Mouse (Mus musculus) lung, adult 2 months (tissue): ENCODE results near the gene Pi4kb. TPM values are rescaled to one million over a fixed set of nuclear protein-coding genes. Genes with fewer than 3 reads are reported as not detected.
"Not testable (repeated sequence)": the region's sequence is repeated elsewhere in the genome, so short reads cannot be mapped to it uniquely, and the experiment has no call there.

Source experiments
- DNase-seq: peaks from one replicate; pipeline ENCODE4 v3.0.0; 2022
- H3K4me1 ChIP-seq: fragments of 200-500 bp; 2 replicates; pipeline ENCODE4 v1.6.1; 2011; ENCODE audit warnings: low read length; ENCODE audit not compliant: control insufficient read depth, insufficient read depth
- H3K4me3 ChIP-seq: fragments of 200-500 bp; replicated peaks from 2 replicates; pipeline ENCODE3; 2011; ENCODE audit warnings: low read depth, mild to moderate bottlenecking, control low read depth, low read length; ENCODE audit errors: extremely low read depth
- CTCF ChIP-seq: fragments of 200-500 bp; IDR thresholded peaks from 2 replicates; pipeline ENCODE4 v1.5.1; 2011; ENCODE audit warnings: mild to moderate bottlenecking, low read length, control low read depth; ENCODE audit not compliant: insufficient read depth
- POLR2A ChIP-seq: fragments of 200-500 bp; IDR thresholded peaks from 2 replicates; pipeline ENCODE4 v1.6.1; 2011; ENCODE audit warnings: low read depth, mild to moderate bottlenecking, control low read depth, low read length, borderline replicate concordance; ENCODE audit errors: extremely low read depth
- WGBS: fragments of 180-500 bp; shearing (Covaris S2); methylation state at CpG from one replicate; pipeline ENCODE4 v1.1.7; 2018; 5-methylcytosine and 5-hydroxymethylcytosine counted together
- polyA plus RNA-seq: library from polyadenylated mRNA; depleted of rRNA; stranded (reverse); fragments of >200 nt; gene quantifications from 2 replicates; pipeline ENCODE4 v1.2.3, GENCODE M21; 2012

The Pi4kb gene
- polyA plus RNA-seq, 1 experiment, result 38.1 TPM

DNA sequence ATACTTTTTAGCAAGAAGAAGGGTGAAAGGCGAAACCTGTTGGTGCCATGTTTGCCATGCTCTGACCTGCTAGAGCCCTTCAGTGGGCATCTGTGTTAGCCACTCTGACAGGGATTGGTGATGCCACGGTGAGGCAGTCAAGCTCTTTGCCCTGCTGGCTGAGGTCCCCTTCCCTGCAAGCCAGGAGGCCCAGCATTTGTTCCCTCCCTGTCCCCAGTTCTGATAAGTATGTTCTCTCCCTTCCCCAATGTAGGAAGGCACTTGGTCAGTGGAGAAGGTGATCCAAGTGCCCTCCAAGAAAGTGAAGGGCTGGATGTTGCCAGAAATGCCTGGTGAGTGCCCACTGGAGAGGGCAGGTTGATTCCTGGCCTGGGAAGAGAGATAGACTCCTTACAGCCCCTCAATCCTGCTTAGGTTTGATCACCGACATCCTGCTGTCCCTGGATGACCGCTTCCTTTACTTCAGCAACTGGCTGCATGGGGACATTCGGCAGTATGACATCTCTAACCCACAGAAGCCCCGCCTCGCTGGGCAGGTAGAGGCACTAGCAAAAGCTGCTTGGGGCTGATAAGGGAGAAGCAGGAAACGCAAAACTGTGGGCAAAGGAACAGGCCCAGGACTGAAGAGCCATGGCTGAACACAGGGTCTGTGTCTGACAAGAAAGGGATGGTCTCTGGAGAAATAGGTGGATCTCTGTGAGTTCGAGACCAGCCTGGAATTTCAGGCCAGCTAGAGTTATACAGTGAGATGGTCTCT, 32.1 kb upstream of the Pi4kb start:
- WGBS, result 71% methylated on average over 9 of the region's 9 CpGs

GRCm38 (mm10) chr3:94943706-94944105, 30.8 kb upstream of the Pi4kb start:
- not testable (repeated sequence) for DNase-seq, H3K4me3 ChIP-seq, H3K4me1 ChIP-seq
- peak; percentile 44 for TF ChIP-seq CTCF
- WGBS, result 18% methylated on average over 4 of the region's 4 CpGs

More for the DNA sequence above, 32.1 kb upstream of the Pi4kb start:
- H3K4me1 ChIP-seq, DNase-seq, H3K4me3 ChIP-seq: not testable (repeated sequence)
- 0 out of 2 replicates have a peak, but pooled peaks have one; percentile 20 for TF ChIP-seq POLR2A

DNA sequence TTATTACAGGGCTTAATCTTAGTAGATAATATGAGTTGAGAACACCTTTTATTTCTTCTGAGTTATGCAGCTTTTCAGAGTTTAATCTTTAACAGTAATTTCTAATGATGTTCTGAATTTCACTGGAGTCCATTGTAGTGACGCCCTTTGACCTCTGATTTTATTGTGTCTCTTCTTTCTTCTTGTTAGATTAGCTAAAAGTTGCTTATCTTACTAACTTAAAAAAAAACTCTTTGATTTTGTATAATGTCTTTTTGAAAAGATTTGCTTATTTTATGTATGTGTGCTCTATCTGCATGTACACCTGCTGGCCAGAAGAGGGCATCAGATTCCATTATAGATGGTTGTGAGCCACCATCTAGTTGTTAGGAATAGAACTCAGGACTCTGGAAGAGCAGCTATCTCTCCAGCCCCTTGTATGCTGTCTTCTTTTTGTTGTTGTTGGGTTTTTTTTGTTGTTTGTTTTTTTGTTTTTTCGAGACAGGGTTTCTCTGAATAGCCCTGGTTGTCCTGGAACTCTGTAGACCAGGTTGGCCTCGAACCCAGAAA, 26.4 kb upstream of the Pi4kb start:
- TF ChIP-seq POLR2A (no peak), CTCF (peak; percentile 27; the same call in 1 of the 2 replicates)
- Histone ChIP-seq H3K4me1 (no peaks in the 10 kb centered on the region; the same call in 1 of the 2 replicates), H3K4me3 (no peak overlapping the region)
- WGBS, result 70% methylated on average over 3 of the region's 3 CpGs
- no peak for DNase-seq

DNA sequence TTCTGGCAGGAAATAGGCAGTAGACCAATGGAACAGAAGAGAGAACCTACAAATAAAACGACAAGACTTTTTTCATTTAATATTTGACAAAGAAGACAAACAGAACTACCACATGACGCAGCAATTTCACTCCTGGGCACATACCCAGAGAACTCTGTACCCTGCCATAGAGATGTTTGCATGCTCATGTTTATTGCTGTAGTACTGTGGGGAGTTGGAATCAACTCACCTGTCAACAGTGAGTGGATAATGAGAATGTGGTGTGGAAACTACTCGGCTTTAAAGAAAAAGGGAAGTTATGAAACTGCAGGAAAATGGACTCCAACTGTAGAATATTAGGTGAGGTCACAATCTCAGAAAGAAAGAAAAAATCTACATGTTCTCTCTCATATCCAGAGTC, 24.9 kb upstream of the Pi4kb start:
- WGBS, result 55% methylated on average over 3 of the region's 3 CpGs
- peaks cover under 1% of the 10 kb centered on the region for H3K4me1 ChIP-seq
- TF ChIP-seq POLR2A (no peak), CTCF (no peak)
- no peak overlapping the region for H3K4me3 ChIP-seq
- no peak for DNase-seq

DNA sequence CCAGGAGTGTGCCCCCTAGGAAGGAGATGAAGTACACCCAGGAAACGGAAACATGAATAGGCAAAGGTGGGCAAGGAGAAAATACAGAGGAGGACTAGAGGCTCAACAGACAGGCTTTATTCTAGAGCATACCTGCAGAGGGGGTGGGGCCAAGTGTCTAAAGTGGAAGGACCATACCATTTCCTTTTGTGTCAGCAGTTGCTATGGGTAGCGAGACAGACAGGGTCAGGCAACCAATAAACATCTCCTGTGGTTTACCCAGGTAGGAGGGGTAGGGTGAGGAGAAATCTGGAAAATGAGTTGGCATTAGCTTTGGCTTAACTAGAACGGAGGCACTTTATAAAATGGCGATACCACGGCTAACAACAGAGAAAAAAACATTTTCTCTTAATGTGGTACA, 21.7 kb upstream of the Pi4kb start:
- DNase-seq, result no peak
- TF ChIP-seq POLR2A (no peak), CTCF (no peak)
- Histone ChIP-seq H3K4me1 (peaks cover 6% of the 10 kb centered on the region), H3K4me3 (no peak overlapping the region)
- 44% methylated on average over 5 of the region's 5 CpGs for WGBS

DNA sequence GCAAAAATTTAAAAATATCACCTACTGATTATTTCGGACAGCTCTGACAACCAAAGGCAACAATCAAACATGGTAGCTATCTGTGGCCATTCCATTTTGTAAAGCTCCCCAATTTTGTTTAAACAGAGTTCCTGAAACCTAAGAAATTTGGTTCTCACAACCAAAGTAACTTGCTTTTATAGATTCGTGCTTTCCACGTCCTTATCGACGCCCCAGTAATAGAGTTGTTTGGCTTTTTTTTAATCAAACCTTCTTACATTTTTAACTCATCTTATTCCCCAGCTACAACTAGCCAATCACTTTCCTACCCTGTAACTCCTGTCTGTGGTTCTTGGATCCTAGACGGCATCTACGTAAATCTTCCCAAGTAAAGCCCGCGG, 21.2 kb upstream of the Pi4kb start:
- WGBS, result 7% methylated on average over 9 of the region's 9 CpGs
- Histone ChIP-seq H3K4me3 (peak overlapping the region; percentile 89), H3K4me1 (peaks cover 6% of the 10 kb centered on the region)
- DNase-seq, result no peak
- TF ChIP-seq POLR2A (no peak), CTCF (no peak)

GRCm38 (mm10) chr3:94953764-94954616, 20.5 kb upstream of the Pi4kb start, which contains the start of gene Rfx5:
TSS of gene Rfx5 (plus strand) at chr3:94954075.
- Histone ChIP-seq H3K4me1 (peaks cover 6% of the 10 kb centered on the region), H3K4me3 (peak within 1 kb of the TSS; percentile 89)
- TF ChIP-seq POLR2A (peak; percentile 74; the same call in 1 of the 2 replicates), CTCF (no peak)
- peak; percentile 91 for DNase-seq
- under 1% methylated on average over 50 of the region's 50 CpGs for WGBS

DNA sequence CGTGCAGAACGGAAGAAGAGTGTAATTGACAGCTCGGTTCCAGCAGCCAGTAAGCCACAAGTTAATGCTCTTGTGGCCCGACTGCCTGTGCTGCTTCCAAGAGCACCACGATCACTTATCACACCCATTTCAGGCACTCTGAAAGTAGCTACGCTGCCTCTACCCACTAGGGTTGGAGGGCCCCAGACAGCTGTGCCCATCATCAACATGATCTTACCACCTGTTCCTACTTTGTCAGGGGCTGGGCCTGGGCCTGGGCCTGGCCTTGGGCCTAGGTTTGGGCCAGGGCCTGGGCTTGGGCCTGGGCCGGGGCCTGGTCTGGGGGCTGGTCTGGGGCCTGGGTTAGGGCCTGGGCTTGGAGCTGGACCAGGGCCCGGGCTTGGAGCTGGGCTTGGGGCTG, 16.2 kb upstream of the Pi4kb start:
- WGBS, result 90% methylated on average over 8 of the region's 8 CpGs
- Histone ChIP-seq H3K4me3 (no peak overlapping the region), H3K4me1 (peaks cover 6% of the 10 kb centered on the region; the same call in 1 of the 2 replicates)
- TF ChIP-seq POLR2A (no peak), CTCF (no peak)
- DNase-seq, result no peak

GRCm38 (mm10) chr3:94959871-94960270, 14.7 kb upstream of the Pi4kb start:
- no peak for DNase-seq
- peaks cover 3% of the 10 kb centered on the region; the same call in 1 of the 2 replicates for H3K4me1 ChIP-seq
- TF ChIP-seq POLR2A (no peak), CTCF (no peak)
- no peak overlapping the region for H3K4me3 ChIP-seq
- 47% methylated on average over 8 of the region's 8 CpGs for WGBS

DNA sequence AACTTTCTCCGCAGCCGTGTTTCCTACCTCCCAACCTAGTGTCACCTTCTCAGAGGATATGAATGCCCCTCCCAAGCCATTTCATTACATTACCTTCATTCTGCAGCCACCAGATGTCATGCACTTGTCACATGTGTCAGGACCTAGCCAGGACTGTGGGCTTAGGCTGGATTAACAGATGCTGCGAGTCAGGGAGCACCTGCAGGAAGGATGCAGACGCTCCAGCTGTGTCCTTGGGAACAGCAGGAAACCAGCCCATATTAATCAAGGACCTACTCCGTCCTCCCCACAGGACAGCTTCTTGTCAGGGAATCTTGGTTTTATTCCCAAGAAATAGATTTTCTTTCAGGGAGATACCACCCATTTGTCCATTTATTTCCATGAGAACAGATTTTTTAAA, 14.2 kb upstream of the Pi4kb start:
- H3K4me3 ChIP-seq, result no peak overlapping the region
- 53% methylated on average over 5 of the region's 5 CpGs for whole genome bisulfite sequencing
- no peak for DNase-seq
- TF ChIP-seq POLR2A (peak; percentile 14; the same call in 1 of the 2 replicates), CTCF (no peak)
- H3K4me1 ChIP-seq, result no peaks in the 10 kb centered on the region
